Mouse (Mus musculus): ENCODE measurements at regions not wholly inside any gene's neighbourhood (a gene's known extent, or its start where the extent isn't known, plus 50 kb on each side); places are given as distances from the start of the nearest gene placed in this dataset.

DNA sequence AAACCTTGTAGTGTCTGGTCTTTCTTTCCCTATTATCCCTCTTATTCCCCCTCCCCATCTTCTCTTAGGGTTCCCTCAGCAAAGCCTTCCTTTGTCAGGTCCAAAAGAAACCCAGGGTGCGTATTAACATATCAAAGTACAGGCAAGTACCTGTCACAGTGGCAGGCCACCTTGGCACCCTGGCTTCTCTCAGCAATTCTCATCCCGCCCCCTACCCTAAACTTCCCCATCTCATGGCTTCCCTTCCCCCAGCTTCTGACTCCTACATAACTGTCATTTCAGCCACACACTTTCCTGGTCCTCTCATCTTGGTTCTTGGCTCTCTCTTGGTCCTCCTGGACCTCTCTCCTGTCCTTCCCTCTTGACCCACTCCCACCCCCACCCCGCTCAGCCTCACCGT, 112.8 kb upstream of the Gdf10 start:
- Histone ChIP-seq H3K4me2 (ENCODE audit: low read depth, low read length) (no peak overlapping the region), H3K9ac (ENCODE audit: low read length) (no peak overlapping the region), H3K27me3 (ENCODE audit: control insufficient read depth, insufficient read depth, low read depth, low read length) (no peaks in the 10 kb centered on the region; the same call in 1 of the 2 replicates), H3K9me3 (ENCODE audit: control insufficient read depth, low read length) (no peaks in the 10 kb centered on the region), H3K36me3 (ENCODE audit: control insufficient read depth, insufficient read depth, low read length) (no peaks in the 10 kb centered on the region), H3K4me3 (ENCODE audit: low read length) (no peak overlapping the region), H3K27ac (ENCODE audit: low read length) (no peak overlapping the region), H3K4me1 (replicated peaks; ENCODE audit: control insufficient read depth, insufficient read depth, low read length) (peaks cover 30% of the 10 kb centered on the region)
- no peak for ATAC-seq (ENCODE audit: low read depth)
- 85% methylated on average over 4 of the region's 4 CpGs for WGBS

DNA sequence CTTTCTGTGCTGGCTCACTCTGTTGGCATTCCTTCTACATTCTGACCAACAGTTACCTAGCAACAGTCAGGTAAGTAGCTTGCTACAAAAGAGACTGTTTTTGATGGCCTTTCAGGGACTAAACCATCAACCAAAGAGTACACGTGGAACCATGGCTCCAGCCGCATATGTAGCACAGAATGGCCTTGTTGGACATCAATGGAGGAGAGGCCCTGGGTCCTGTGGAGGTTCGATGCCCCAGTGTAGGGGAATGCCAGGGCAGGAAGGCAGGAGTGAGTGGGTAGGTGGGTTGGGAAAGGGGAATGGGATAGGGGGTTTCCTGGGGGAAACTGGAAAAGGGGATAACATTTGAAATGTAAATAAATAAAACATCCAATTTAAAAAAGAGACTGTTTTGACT, 112.1 kb upstream of the Gdf10 start:
- Histone ChIP-seq H3K27ac (ENCODE audit: low read length) (no peak overlapping the region), H3K9me3 (ENCODE audit: control insufficient read depth, low read length) (no peaks in the 10 kb centered on the region), H3K9ac (ENCODE audit: low read length) (no peak overlapping the region), H3K4me2 (ENCODE audit: low read depth, low read length) (no peak overlapping the region), H3K4me3 (ENCODE audit: low read length) (no peak overlapping the region), H3K27me3 (ENCODE audit: control insufficient read depth, insufficient read depth, low read depth, low read length) (no peaks in the 10 kb centered on the region; the same call in 1 of the 2 replicates), H3K36me3 (ENCODE audit: control insufficient read depth, insufficient read depth, low read length) (no peaks in the 10 kb centered on the region), H3K4me1 (replicated peaks; ENCODE audit: control insufficient read depth, insufficient read depth, low read length) (peaks cover 30% of the 10 kb centered on the region)
- WGBS = 59% methylated on average over 3 of the region's 3 CpGs
- ATAC-seq (ENCODE audit: low read depth) = no peak

DNA sequence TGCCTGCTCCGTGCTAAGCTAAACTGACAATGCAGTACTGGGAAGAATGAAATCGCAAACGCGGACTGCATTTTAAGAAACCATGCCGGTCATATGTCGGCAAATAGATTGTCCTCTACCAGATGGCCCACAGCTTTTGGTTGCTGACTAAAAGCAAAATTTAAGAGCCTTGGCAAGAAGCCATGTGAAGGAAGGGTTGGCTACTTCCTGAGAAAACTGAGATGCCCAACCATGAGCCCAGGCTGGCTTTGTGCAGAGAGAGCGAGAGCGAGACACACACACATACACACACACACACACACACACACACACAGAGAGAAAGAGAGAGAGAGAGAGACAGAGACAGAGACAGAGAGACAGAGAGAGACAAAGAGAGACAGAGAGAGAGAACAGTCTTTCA, 111.1 kb upstream of the Gdf10 start:
- no peaks in the 10 kb centered on the region; the same call in 1 of the 2 replicates for H3K27me3 ChIP-seq (ENCODE audit: control insufficient read depth, insufficient read depth, low read depth, low read length)
- no peaks in the 10 kb centered on the region for H3K9me3 ChIP-seq (ENCODE audit: control insufficient read depth, low read length)
- no peaks in the 10 kb centered on the region for H3K36me3 ChIP-seq (ENCODE audit: control insufficient read depth, insufficient read depth, low read length)
- no peak for ATAC-seq (ENCODE audit: low read depth)
- no peak overlapping the region for H3K9ac ChIP-seq (ENCODE audit: low read length)
- 50% methylated on average over 8 of the region's 8 CpGs for WGBS
- H3K4me3 ChIP-seq (ENCODE audit: low read length) = no peak overlapping the region
- H3K4me1 ChIP-seq (replicated peaks; ENCODE audit: control insufficient read depth, insufficient read depth, low read length) = peaks cover 27% of the 10 kb centered on the region
- H3K27ac ChIP-seq (ENCODE audit: low read length) = no peak overlapping the region
- H3K4me2 ChIP-seq (ENCODE audit: low read depth, low read length) = peak overlapping the region; percentile 4; the same call in 1 of the 2 replicates

DNA sequence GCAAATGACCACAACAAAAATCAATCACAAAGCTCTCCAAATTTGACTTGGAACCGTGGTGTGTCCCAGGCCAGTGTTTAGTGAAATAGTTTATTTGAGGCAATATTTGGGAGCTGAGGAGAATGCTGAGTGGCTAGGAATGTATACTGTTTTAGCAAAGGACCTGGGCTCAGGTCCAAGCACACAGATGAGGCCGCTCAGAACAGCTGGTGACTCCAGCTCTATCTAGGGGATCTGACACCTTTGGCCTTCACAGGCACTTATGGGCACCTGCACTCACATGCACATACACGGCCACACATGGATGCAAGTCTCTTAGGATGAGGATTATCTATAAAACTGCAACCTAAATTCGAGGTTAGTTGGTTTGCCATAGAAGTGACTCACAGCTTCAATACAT, 110.6 kb upstream of the Gdf10 start:
- H3K9me3 ChIP-seq (ENCODE audit: control insufficient read depth, low read length) = no peaks in the 10 kb centered on the region
- ATAC-seq (ENCODE audit: low read depth) = peak; percentile 31; the same call in 1 of the 2 replicates
- WGBS = 34% methylated on average over 4 of the region's 4 CpGs

DNA sequence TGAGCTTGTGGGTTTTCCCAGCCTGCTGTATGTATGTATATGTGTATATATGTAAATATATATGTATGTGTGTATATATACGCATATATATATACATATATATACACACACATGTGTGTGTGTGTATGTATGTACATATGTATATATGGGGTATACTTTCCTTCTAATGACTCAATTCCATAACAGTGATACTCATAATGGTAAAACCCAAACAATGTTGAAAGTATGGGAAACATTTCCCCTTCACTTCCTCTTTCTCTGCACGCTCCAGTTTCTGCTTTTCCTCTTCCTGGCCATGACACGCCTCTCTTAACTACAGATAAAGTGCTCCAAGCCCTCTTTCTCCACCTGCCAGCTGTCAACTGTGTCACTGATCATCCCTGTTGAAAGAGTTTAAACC, 110.1 kb upstream of the Gdf10 start:
- no peak overlapping the region for H3K4me3 ChIP-seq (ENCODE audit: low read length)
- no peak overlapping the region for H3K27ac ChIP-seq (ENCODE audit: low read length)
- H3K9me3 ChIP-seq (ENCODE audit: control insufficient read depth, low read length) = no peaks in the 10 kb centered on the region
- 49% methylated on average over 3 of the region's 3 CpGs for WGBS
- no peak for ATAC-seq (ENCODE audit: low read depth)
- H3K27me3 ChIP-seq (ENCODE audit: control insufficient read depth, insufficient read depth, low read depth, low read length) = no peaks in the 10 kb centered on the region; the same call in 1 of the 2 replicates
- no peak overlapping the region for H3K9ac ChIP-seq (ENCODE audit: low read length)
- no peak overlapping the region for H3K4me2 ChIP-seq (ENCODE audit: low read depth, low read length)
- H3K4me1 ChIP-seq (replicated peaks; ENCODE audit: control insufficient read depth, insufficient read depth, low read length) = peaks cover 21% of the 10 kb centered on the region
- H3K36me3 ChIP-seq (ENCODE audit: control insufficient read depth, insufficient read depth, low read length) = no peaks in the 10 kb centered on the region

More for the DNA sequence above, 110.6 kb upstream of the Gdf10 start:
- H3K36me3 ChIP-seq (ENCODE audit: control insufficient read depth, insufficient read depth, low read length) = no peaks in the 10 kb centered on the region
- no peak overlapping the region for H3K9ac ChIP-seq (ENCODE audit: low read length)
- no peaks in the 10 kb centered on the region; the same call in 1 of the 2 replicates for H3K27me3 ChIP-seq (ENCODE audit: control insufficient read depth, insufficient read depth, low read depth, low read length)
- peaks cover 26% of the 10 kb centered on the region for H3K4me1 ChIP-seq (replicated peaks; ENCODE audit: control insufficient read depth, insufficient read depth, low read length)
- H3K27ac ChIP-seq (ENCODE audit: low read length) = no peak overlapping the region
- no peak overlapping the region for H3K4me2 ChIP-seq (ENCODE audit: low read depth, low read length)
- H3K4me3 ChIP-seq (ENCODE audit: low read length) = no peak overlapping the region

DNA sequence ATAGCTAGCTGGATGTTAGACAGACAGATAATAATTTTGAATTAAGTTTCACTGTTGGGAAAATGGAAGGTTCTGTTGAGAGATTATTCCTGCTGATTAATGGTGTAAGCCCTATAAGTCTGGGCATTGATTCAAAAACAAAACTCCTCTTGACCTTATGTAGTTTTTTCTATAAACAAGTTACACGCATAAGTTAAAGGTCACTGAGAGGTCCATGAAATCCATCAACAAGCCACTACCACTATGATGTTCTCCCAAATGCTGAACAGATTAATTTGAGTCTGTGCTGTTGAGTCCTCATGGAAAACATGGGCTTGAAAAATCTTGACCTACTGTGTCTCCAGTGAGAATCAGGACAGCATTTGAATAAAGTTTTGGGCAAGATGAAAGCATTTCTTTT, 109.3 kb upstream of the Gdf10 start:
- Histone ChIP-seq H3K27ac (ENCODE audit: low read length) (no peak overlapping the region), H3K4me2 (ENCODE audit: low read depth, low read length) (no peak overlapping the region), H3K9me3 (ENCODE audit: control insufficient read depth, low read length) (no peaks in the 10 kb centered on the region), H3K27me3 (ENCODE audit: control insufficient read depth, insufficient read depth, low read depth, low read length) (no peaks in the 10 kb centered on the region; the same call in 1 of the 2 replicates), H3K4me3 (ENCODE audit: low read length) (no peak overlapping the region), H3K9ac (ENCODE audit: low read length) (no peak overlapping the region), H3K4me1 (replicated peaks; ENCODE audit: control insufficient read depth, insufficient read depth, low read length) (peaks cover 13% of the 10 kb centered on the region), H3K36me3 (ENCODE audit: control insufficient read depth, insufficient read depth, low read length) (no peaks in the 10 kb centered on the region)
- 40% methylated on average over 1 of the region's 1 CpGs for WGBS
- ATAC-seq (ENCODE audit: low read depth) = peak; percentile 51

DNA sequence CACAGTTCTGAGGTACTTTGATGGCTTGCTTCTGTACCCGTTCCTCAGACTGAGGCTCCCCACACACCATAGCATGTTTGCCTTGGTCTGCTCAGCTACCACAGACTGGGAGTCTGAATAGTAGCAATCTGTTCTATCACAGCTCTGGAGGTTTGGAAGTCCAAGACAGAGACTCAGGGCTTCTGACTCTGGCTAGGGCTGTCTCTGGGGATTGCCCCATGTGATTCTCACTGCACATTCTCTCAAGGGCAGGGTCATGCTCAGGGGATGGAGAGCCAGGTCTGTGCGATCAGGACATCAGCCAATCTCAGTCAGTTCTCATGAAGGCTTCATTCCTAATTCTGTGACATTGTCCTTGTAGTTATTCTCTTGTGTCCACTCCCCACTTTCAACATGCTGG, 108.8 kb upstream of the Gdf10 start:
- no peak overlapping the region for H3K27ac ChIP-seq (ENCODE audit: low read length)
- H3K4me1 ChIP-seq (replicated peaks; ENCODE audit: control insufficient read depth, insufficient read depth, low read length) = peaks cover 9% of the 10 kb centered on the region
- H3K4me2 ChIP-seq (ENCODE audit: low read depth, low read length) = no peak overlapping the region
- H3K9ac ChIP-seq (ENCODE audit: low read length) = no peak overlapping the region
- H3K36me3 ChIP-seq (ENCODE audit: control insufficient read depth, insufficient read depth, low read length) = no peaks in the 10 kb centered on the region
- 67% methylated on average over 2 of the region's 2 CpGs for WGBS
- no peak for ATAC-seq (ENCODE audit: low read depth)
- no peak overlapping the region for H3K4me3 ChIP-seq (ENCODE audit: low read length)
- no peaks in the 10 kb centered on the region for H3K9me3 ChIP-seq (ENCODE audit: control insufficient read depth, low read length)
- H3K27me3 ChIP-seq (ENCODE audit: control insufficient read depth, insufficient read depth, low read depth, low read length) = no peaks in the 10 kb centered on the region; the same call in 1 of the 2 replicates

DNA sequence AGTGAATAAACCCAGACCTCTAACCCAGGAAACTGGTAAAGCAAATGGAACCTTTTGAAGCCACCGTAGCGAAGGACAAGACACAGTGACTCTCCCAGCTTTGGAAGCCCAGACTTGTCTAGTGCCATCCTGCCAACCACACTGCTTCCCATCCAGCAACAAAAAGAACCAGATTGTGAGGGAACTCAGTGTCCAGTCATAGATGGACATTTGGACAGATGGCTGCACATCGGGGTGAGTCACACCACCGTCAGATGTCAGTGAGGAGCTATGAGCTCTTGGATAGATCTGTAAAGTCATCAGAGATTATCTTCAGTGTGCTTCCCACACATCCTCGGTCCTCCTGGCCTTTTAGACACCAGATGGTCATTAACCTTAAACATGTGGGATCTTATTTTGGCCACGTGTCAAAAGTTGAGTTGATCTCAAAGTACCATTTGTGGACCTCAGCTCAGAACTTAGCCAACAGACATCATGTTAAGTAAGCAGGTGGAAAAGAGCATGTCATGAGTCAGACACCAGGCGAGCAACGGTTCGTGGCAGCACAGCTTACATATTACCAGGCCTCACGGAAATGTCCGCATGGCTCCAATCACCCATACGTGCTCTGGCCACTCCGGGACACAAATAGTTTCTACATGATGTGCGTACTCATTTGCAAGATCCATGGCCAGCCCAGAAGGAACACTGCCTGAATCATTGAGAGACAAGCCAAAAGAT, 102.7 kb upstream of the Gdf10 start:
- 75% methylated on average over 14 of the region's 14 CpGs for WGBS
- no peak overlapping the region for H3K4me3 ChIP-seq (ENCODE audit: low read length)
- H3K27me3 ChIP-seq (ENCODE audit: control insufficient read depth, insufficient read depth, low read depth, low read length) = no peaks in the 10 kb centered on the region; the same call in 1 of the 2 replicates
- H3K36me3 ChIP-seq (ENCODE audit: control insufficient read depth, insufficient read depth, low read length) = no peaks in the 10 kb centered on the region
- no peaks in the 10 kb centered on the region for H3K9me3 ChIP-seq (ENCODE audit: control insufficient read depth, low read length)
- H3K4me2 ChIP-seq (ENCODE audit: low read depth, low read length) = no peak overlapping the region
- no peak for ATAC-seq (ENCODE audit: low read depth)
- peaks cover 15% of the 10 kb centered on the region for H3K4me1 ChIP-seq (replicated peaks; ENCODE audit: control insufficient read depth, insufficient read depth, low read length)
- H3K9ac ChIP-seq (ENCODE audit: low read length) = no peak overlapping the region
- no peak overlapping the region for H3K27ac ChIP-seq (ENCODE audit: low read length)

DNA sequence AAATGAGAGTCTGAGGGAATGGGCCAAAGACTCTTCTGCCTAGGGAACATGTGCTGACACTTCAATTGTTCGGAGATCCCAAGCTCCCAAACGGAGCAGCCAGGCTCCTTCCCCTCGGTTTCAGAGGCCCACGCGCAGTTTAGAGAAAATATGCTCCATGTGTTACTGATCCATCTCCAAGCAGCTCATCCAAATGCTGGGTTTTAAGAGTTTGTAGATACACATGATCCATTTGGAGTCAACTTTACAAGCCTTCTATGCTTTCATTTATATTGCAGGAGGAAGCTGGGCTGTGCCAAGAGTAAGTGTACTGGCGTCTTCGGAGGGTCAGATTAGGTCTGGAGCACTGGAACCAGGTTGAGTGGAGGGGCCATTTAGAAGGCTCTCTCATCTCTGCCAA, 102.0 kb upstream of the Gdf10 start:
- ATAC-seq (ENCODE audit: low read depth) = no peak
- Histone ChIP-seq H3K4me2 (ENCODE audit: low read depth, low read length) (no peak overlapping the region), H3K27me3 (ENCODE audit: control insufficient read depth, insufficient read depth, low read depth, low read length) (no peaks in the 10 kb centered on the region; the same call in 1 of the 2 replicates), H3K9ac (ENCODE audit: low read length) (no peak overlapping the region), H3K36me3 (ENCODE audit: control insufficient read depth, insufficient read depth, low read length) (no peaks in the 10 kb centered on the region), H3K9me3 (ENCODE audit: control insufficient read depth, low read length) (no peaks in the 10 kb centered on the region), H3K4me1 (replicated peaks; ENCODE audit: control insufficient read depth, insufficient read depth, low read length) (peaks cover 20% of the 10 kb centered on the region), H3K4me3 (ENCODE audit: low read length) (no peak overlapping the region), H3K27ac (ENCODE audit: low read length) (no peak overlapping the region)
- WGBS = 67% methylated on average over 7 of the region's 7 CpGs

All from lung, embryonic 16.5 days (tissue).